Mouse (Mus musculus): ENCODE measurements around the gene Dzip1l.

GRCm38 (mm10) chr9:99631781-99632180 lies 2.5 kb downstream of the Dzip1l start:
- TF ChIP-seq POLR2A (IDR thresholded peaks at IDR 0.05; ENCODE audit: control insufficient read depth, extremely low read depth, insufficient read depth, low read length, poor library complexity) (no peak), CTCF (IDR thresholded peaks at IDR 0.05; ENCODE audit: borderline replicate concordance, control insufficient read depth, extremely low read depth, insufficient read depth, low read length, poor library complexity) (no peak)

All from thymus, adult 2 months (tissue).